Mouse (Mus musculus) heart, postnatal 0 days (tissue): ENCODE measurements at regions not wholly inside any gene's neighbourhood (a gene's known extent, or its start where the extent isn't known, plus 50 kb on each side); places are given as distances from the start of the nearest gene placed in this dataset.

Experiments
- CTCF ChIP-seq: IDR thresholded peaks from 2 replicates; pipeline ENCODE4 v1.5.1; 2016; ENCODE audit warnings: antibody characterized with exemption, control low read depth, low read depth
- EP300 ChIP-seq: IDR thresholded peaks from 2 replicates; pipeline ENCODE4 v1.6.1; 2016; ENCODE audit warnings: antibody characterized with exemption, low read depth

DNA sequence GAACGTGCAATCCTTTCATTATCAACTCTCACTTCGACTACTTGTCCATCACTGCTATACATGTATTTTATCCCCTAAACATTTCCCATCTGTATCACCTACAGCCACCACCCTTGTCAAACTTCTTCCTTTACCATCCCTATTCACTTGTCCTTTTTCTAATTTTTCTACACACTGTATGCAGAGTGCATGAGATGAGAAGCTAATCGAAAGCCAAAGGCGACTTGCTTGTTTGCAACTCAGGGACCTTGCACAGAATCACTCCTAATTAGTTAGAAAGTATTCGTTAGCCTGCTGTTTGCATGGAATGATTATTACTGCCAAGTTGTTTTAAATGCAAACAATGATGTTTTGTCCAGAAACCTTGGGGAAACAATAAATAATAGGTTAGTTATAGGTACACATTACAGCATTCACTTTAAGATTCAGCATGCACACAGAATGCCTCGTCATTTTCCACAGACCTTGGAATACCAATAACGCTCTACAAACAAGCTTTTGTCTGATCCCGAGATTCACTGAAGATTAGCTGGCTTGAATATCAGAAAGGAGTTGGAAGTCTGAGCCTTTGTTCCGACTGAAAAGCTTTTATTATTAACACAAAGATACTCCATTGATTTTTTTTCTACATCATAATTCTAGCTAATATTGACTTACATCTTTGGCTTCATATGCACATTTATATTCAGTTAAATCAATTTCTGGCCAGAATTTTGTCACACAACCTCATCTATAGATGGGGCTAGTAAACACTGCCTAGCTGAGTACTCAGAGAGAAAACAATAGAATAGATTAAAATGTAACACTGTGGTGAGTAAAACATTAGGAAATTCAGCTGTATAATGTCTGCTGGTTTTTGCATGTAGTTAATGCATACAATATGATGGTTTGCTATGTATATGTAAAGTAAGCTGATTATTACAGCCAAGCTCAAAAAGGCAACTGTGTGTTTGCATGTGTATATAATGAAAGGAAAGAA, 130.4 kb upstream of the Cxadr start:
- TF ChIP-seq CTCF (no peak), EP300 (no peak)
